Mouse (Mus musculus): ENCODE data around the gene Slc1a5. TPM values are rescaled to one million over a fixed set of nuclear protein-coding genes. Genes with fewer than 3 reads are reported as not detected.

Gene Slc1a5
- total and polyA plus RNA-seq, 2 experiments from 2014 or later: 9.5 to 18.1 TPM

DNA sequence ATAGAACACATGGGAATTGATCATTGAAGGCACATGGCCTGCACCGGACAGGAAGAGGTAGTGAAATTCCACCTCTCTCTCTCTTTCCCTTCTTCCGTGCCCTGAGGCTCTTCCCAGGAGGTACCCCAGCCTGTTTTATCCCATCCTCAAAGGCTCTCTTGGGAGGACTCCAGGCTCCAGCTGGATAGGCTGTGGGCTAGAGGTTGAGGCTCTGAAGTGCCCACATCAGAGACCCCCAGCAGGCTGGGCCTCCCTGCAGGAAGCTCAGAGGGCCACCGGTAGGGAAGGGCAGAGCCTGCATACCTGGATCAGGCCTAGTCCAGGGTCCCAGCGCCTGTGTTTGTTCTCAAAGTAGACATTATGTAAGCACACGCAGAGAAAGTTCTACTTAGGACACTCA lies 19.5 kb upstream of the Slc1a5 start:
- 51% methylated on average over 5 of the region's 5 CpGs for WGBS
- Histone ChIP-seq H3K4me2 (ENCODE audit: low read depth, low read length) (no peak overlapping the region), H3K27ac (peak overlapping the region; percentile 15; the same call in 1 of the 2 replicates), H3K9ac (replicated peaks; ENCODE audit: low read length) (no peak overlapping the region), H3K4me3 (ENCODE audit: low read length) (no peak overlapping the region), H3K27me3 (ENCODE audit: insufficient read depth, low read length) (no peaks in the 10 kb centered on the region), H3K4me1 (ENCODE audit: insufficient read depth, low read length) (no peaks in the 10 kb centered on the region), H3K36me3 (ENCODE audit: insufficient read depth, low read length) (no peaks in the 10 kb centered on the region), H3K9me3 (ENCODE audit: low read length) (no peaks in the 10 kb centered on the region)
- no peak for TF ChIP-seq CTCF (IDR thresholded peaks at IDR 0.05; ENCODE audit: low read depth)
- ATAC-seq (no peak), DNase-seq (ENCODE audit: low spot score) (no peak)

DNA sequence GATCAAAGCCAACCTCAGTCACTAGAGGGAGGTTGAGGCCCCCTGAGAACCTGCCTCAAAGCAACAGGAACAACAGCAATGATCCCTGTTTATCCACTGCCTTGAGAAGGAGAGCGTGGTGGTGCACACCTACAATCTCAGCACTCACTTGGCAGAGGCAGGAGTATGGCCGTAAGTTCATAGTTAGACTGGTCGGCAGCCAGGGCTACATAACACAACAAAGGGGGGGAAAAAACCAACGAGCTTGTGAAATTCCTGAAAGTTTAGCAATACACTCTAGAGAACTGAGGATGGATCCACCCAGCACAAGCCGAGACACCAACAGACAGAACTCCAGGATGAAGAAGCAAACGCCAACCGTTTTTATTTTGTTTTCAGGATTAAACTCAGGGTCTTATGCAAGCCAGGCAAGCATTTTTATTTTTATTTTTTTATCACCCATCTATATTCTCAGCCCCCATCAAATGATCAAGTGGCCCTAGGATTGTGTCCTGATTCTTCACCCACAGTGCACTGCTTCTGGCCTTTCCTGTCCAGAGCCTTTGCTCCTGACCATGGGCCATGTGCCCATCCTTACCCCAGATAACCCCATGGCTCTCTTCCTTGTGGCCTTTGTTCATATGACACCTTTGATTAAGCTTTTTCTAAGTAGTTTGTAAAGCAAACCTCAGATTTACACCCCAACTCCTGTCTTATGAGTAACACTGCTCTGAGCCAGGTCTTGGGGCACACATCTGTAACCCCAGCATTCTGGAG lies 17.5 kb upstream of the Slc1a5 start:
- Histone ChIP-seq H3K9me3 (ENCODE audit: low read length) (no peaks in the 10 kb centered on the region), H3K9ac (replicated peaks; ENCODE audit: low read length) (no peak overlapping the region), H3K36me3 (ENCODE audit: insufficient read depth, low read length) (no peaks in the 10 kb centered on the region), H3K4me1 (ENCODE audit: insufficient read depth, low read length) (no peaks in the 10 kb centered on the region), H3K4me3 (ENCODE audit: low read length) (no peak overlapping the region), H3K4me2 (ENCODE audit: low read depth, low read length) (no peak overlapping the region), H3K27me3 (ENCODE audit: insufficient read depth, low read length) (no peaks in the 10 kb centered on the region), H3K27ac (no peak overlapping the region)
- WGBS: 86% methylated on average over 7 of the region's 7 CpGs
- no peak for ATAC-seq
- DNase-seq (ENCODE audit: low spot score): no peak
- no peak for TF ChIP-seq CTCF (IDR thresholded peaks at IDR 0.05; ENCODE audit: low read depth)

DNA sequence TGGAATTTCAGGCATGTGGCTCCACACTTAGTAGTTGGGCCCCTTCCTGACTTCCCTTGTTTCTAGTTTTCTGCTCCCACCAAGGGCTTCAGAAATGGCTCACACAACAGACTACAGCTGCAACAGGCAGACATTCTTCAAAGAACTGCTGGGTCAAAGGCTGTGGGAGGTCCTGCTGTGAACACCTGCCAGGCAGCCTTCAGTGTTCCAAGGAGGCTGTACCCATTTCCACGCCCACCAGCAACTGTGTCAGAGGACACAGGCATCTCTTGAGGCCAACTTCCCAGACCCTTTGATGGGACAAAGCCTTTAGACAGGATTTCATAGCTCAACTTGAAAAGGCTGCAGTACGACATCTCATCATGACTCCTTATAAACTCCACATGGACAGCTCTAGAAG lies 14.7 kb upstream of the Slc1a5 start:
- 18% methylated on average over 2 of the region's 2 CpGs for WGBS
- Histone ChIP-seq H3K9me3 (ENCODE audit: low read length) (no peaks in the 10 kb centered on the region), H3K4me3 (ENCODE audit: low read length) (no peak overlapping the region), H3K27ac (no peak overlapping the region), H3K4me1 (ENCODE audit: insufficient read depth, low read length) (no peaks in the 10 kb centered on the region), H3K27me3 (ENCODE audit: insufficient read depth, low read length) (no peaks in the 10 kb centered on the region), H3K4me2 (ENCODE audit: low read depth, low read length) (no peak overlapping the region), H3K36me3 (ENCODE audit: insufficient read depth, low read length) (no peaks in the 10 kb centered on the region), H3K9ac (replicated peaks; ENCODE audit: low read length) (no peak overlapping the region)
- ATAC-seq: no peak
- no peak for TF ChIP-seq CTCF (IDR thresholded peaks at IDR 0.05; ENCODE audit: low read depth)
- DNase-seq (ENCODE audit: low spot score): no peak

DNA sequence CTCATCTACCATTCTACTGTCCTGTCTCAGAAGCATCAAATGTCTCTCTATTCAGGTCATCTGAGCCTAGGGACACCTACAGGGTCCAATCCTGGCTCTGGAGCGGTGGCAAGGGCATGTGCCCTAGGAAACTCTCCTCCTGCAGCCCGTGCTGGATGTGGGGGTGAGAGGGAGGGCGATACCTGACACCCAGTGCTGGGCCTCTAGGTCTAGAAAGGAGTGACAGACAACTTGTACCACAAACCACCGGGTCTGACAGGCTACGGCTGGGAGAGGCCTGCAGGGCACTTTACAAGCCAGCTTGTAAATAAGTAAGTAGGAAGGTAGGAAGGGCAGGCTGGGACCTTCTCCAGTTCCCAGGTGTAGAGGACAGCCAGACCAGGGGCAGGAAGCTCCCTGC lies 5.3 kb upstream of the Slc1a5 start:
- H3K36me3 ChIP-seq (ENCODE audit: insufficient read depth, low read length): no peaks in the 10 kb centered on the region
- ATAC-seq: no peak
- H3K4me1 ChIP-seq (ENCODE audit: insufficient read depth, low read length): no peaks in the 10 kb centered on the region
- H3K27me3 ChIP-seq (ENCODE audit: insufficient read depth, low read length): no peaks in the 10 kb centered on the region
- WGBS: 68% methylated on average over 5 of the region's 5 CpGs
- H3K9me3 ChIP-seq (ENCODE audit: low read length): no peaks in the 10 kb centered on the region
- H3K9ac ChIP-seq (replicated peaks; ENCODE audit: low read length): no peak overlapping the region
- DNase-seq (ENCODE audit: low spot score): no peak
- no peak overlapping the region for H3K27ac ChIP-seq
- no peak overlapping the region for H3K4me2 ChIP-seq (ENCODE audit: low read depth, low read length)
- no peak overlapping the region for H3K4me3 ChIP-seq (ENCODE audit: low read length)
- no peak for TF ChIP-seq CTCF (IDR thresholded peaks at IDR 0.05; ENCODE audit: low read depth)

DNA sequence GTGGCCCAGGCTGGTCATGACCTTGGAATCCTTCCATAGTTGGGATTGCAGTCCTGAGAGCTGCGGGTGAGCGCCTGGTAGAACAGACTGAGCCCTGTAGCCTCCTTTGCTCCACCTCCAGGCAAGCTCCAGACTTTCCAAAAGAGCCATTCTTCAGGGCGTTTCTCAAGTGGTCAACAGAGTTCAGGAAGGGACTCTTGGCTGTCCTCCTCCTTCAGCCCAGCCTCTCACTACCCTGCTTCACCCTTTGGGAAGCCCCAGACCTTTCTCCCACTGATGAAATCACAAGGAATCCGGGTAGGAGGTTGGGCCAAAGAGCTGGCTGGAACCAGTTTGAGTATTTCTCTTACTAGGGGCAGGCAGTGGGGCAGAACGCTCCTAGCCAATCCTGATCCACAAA lies 1.1 kb upstream of the Slc1a5 start:
- Histone ChIP-seq H3K4me2 (ENCODE audit: low read depth, low read length) (no peak overlapping the region), H3K9ac (replicated peaks; ENCODE audit: low read length) (no peak overlapping the region), H3K9me3 (ENCODE audit: low read length) (no peaks in the 10 kb centered on the region), H3K27ac (no peak overlapping the region), H3K36me3 (ENCODE audit: insufficient read depth, low read length) (no peaks in the 10 kb centered on the region), H3K27me3 (ENCODE audit: insufficient read depth, low read length) (no peaks in the 10 kb centered on the region), H3K4me1 (ENCODE audit: insufficient read depth, low read length) (no peaks in the 10 kb centered on the region), H3K4me3 (ENCODE audit: low read length) (no peak overlapping the region)
- ATAC-seq: no peak
- no peak for TF ChIP-seq CTCF (IDR thresholded peaks at IDR 0.05; ENCODE audit: low read depth)
- DNase-seq (ENCODE audit: low spot score): no peak
- 64% methylated on average over 5 of the region's 5 CpGs for WGBS

DNA sequence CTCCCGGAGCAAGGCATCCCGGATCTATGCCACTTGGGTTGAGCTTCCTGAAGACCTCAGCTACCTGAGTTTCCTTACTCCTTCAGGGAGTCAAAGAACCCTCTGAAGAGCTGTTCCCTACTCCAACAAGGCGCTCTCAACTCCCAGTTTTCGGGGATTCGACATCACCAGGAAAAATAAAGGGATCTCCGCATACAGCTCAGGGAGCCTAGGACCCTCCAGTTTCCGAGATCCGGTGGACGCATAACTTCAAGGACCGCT lies 345 bp downstream of the Slc1a5 start:
- Histone ChIP-seq H3K9ac (replicated peaks; ENCODE audit: low read length) (peak overlapping the region; percentile 44), H3K4me3 (ENCODE audit: low read length) (peak overlapping the region; percentile 54), H3K27me3 (ENCODE audit: insufficient read depth, low read length) (no peaks in the 10 kb centered on the region), H3K36me3 (ENCODE audit: insufficient read depth, low read length) (no peaks in the 10 kb centered on the region), H3K4me1 (ENCODE audit: insufficient read depth, low read length) (no peaks in the 10 kb centered on the region), H3K27ac (0 out of 2 replicates have a peak overlapping the region, but pooled peaks have one; percentile 4), H3K9me3 (ENCODE audit: low read length) (no peaks in the 10 kb centered on the region), H3K4me2 (ENCODE audit: low read depth, low read length) (peak overlapping the region; percentile 99)
- DNase-seq (ENCODE audit: low spot score) (peak; percentile 16), ATAC-seq (no peak)
- under 1% methylated on average over 10 of the region's 10 CpGs for WGBS
- no peak for TF ChIP-seq CTCF (IDR thresholded peaks at IDR 0.05; ENCODE audit: low read depth)

DNA sequence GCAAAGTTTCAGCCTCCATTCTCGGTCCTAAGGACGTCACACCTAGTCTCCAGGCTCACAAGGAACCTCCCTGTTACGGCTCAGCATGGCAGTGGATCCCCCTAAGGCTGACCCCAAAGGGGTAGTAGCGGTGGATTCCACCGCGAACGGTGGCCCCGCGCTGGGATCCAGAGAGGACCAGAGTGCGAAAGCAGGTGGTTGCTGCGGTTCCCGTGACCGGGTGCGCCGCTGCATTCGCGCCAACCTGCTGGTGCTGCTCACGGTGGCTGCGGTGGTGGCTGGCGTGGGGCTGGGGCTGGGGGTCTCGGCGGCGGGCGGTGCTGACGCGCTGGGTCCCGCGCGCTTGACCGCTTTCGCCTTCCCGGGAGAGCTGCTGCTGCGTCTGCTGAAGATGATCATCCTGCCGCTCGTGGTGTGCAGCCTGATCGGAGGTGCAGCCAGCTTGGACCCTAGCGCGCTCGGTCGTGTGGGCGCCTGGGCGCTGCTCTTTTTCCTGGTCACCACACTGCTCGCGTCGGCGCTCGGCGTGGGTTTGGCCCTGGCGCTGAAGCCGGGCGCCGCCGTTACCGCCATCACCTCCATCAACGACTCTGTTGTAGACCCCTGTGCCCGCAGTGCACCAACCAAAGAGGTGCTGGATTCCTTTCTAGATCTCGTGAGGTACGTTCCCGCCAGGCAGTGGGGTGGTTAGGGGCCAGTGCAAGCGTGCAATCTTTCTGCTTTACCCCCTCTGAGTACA lies 845 bp downstream of the Slc1a5 start:
- Histone ChIP-seq H3K4me1 (ENCODE audit: insufficient read depth, low read length) (no peaks in the 10 kb centered on the region), H3K27ac (0 out of 2 replicates have a peak overlapping the region, but pooled peaks have one; percentile 4), H3K4me3 (ENCODE audit: low read length) (peak overlapping the region; percentile 54), H3K27me3 (ENCODE audit: insufficient read depth, low read length) (no peaks in the 10 kb centered on the region), H3K9ac (replicated peaks; ENCODE audit: low read length) (peak overlapping the region; percentile 44), H3K4me2 (ENCODE audit: low read depth, low read length) (peak overlapping the region; percentile 99), H3K36me3 (ENCODE audit: insufficient read depth, low read length) (no peaks in the 10 kb centered on the region), H3K9me3 (ENCODE audit: low read length) (no peaks in the 10 kb centered on the region)
- under 1% methylated on average over 60 of the region's 60 CpGs for WGBS
- TF ChIP-seq CTCF (IDR thresholded peaks at IDR 0.05; ENCODE audit: low read depth): no peak
- peak; percentile 28 for DNase-seq (ENCODE audit: low spot score)
- ATAC-seq: peak; percentile 41; the same call in 1 of the 2 replicates

Measured in hindbrain, postnatal 0 days (tissue).